Comparison of ENCODE assay signal across 26 mouse cellular contexts in the genomic region with DNA sequence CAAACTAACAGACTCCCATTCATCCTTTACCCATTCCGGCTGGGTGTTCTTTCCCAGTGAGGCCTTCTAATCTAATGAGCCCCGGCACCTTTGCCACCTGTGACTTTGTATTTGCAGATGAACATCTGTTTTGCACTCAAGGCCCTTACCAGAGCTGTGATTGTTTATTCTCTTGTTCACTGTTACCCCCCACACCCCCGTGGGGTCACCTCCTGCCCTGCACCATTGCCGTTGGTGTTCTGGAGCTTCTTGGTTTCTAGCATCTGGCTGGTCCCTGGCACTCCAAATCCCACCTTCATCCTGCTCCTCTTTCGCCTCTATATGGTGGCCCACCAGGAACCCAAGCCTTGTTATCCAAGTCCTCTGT. TPM values are rescaled to one million over a fixed set of nuclear protein-coding genes. Genes with fewer than 3 reads are reported as not detected.
A peak's percentile ranks its signal among the peaks of the same experiment; 100 is the strongest.
DNase-seq lines count a peak whose midpoint lies in the region; ATAC-seq and TF ChIP-seq lines count a peak whose summit lies in the region.
"Had no signal": no experiment of that assay in that cellular context is flagged by ENCODE, and none has a peak within 500 bp of the region (broad histone marks: within the 10 kb centered on the region; RNA-seq: fewer than 3 reads in every experiment).

No protein-coding gene starts in this region.

- 79% methylated on average over 5 of the region's 5 CpGs for WGBS in heart, embryonic 12.5 days
- WGBS in limb, embryonic 11.5 days: 71% methylated on average over 5 of the region's 5 CpGs
- 83% methylated on average over 5 of the region's 5 CpGs for WGBS in limb, embryonic 10.5 days
- 49% methylated on average over 5 of the region's 5 CpGs for WGBS in small intestine, adult 2 months

- H3K27ac ChIP-seq in heart, embryonic 12.5 days (ENCODE audit: poor library complexity, severe bottlenecking): no peak overlapping the region
- H3K27ac ChIP-seq in limb, embryonic 11.5 days (replicated peaks; ENCODE audit: low read depth, low read length): no peak overlapping the region
- H3K27ac ChIP-seq in limb, embryonic 10.5 days: no peak overlapping the region
- H3K27ac ChIP-seq in small intestine, adult 2 months (ENCODE audit: insufficient read depth, low read depth, low read length): peak overlapping the region; percentile 4; the same call in 1 of the 2 replicates
- H3K27ac ChIP-seq: hindbrain, embryonic 10.5 days; hindbrain, postnatal 0 days; left cerebral cortex, adult 2 months; macrophage had no signal

- H3K9ac ChIP-seq in heart, embryonic 12.5 days: no peak overlapping the region
- no peak overlapping the region for H3K9ac ChIP-seq in limb, embryonic 11.5 days (ENCODE audit: low read length)
- H3K9ac ChIP-seq: liver, postnatal 0 days had no signal

- no peak overlapping the region for H3K4me3 ChIP-seq in heart, embryonic 12.5 days
- no peak overlapping the region for H3K4me3 ChIP-seq in limb, embryonic 11.5 days (ENCODE audit: low read depth, low read length)
- no peak overlapping the region for H3K4me3 ChIP-seq in limb, embryonic 10.5 days
- no peak overlapping the region for H3K4me3 ChIP-seq in small intestine, adult 2 months (ENCODE audit: low read depth, low read length)
- H3K4me3 ChIP-seq: hindbrain, embryonic 10.5 days; left cerebral cortex, adult 2 months had no signal

- H3K4me2 ChIP-seq in heart, embryonic 12.5 days: no peak overlapping the region
- H3K4me2 ChIP-seq in limb, embryonic 11.5 days (ENCODE audit: low read depth, severe bottlenecking): no peak overlapping the region
- H3K4me2 ChIP-seq: midbrain, embryonic 11.5 days had no signal

- 0 out of 2 replicates have a peak, but pooled peaks cover 7% of the 10 kb centered on the region for H3K27me3 ChIP-seq in heart, embryonic 12.5 days (replicated peaks)
- H3K27me3 ChIP-seq in limb, embryonic 11.5 days (ENCODE audit: control insufficient read depth, insufficient read depth, low read length): no peaks in the 10 kb centered on the region
- H3K27me3 ChIP-seq in limb, embryonic 10.5 days (ENCODE audit: low read depth, poor library complexity, severe bottlenecking): peaks cover 36% of the 10 kb centered on the region
- H3K27me3 ChIP-seq in small intestine, adult 2 months (ENCODE audit: control insufficient read depth, insufficient read depth, low read length): no peaks in the 10 kb centered on the region

- DNase-seq in heart, adult 11 months: peak; percentile 80
- DNase-seq in limb, embryonic 11.5 days (ENCODE audit: low spot score): peak; percentile 31
- DNase-seq in limb, embryonic 10.5 days (ENCODE audit: low spot score): no peak
- peak; percentile 25 for DNase-seq in forelimb bud, embryonic 11.5 days (ENCODE audit: low read depth, low spot score)
- no peak for DNase-seq in gastrocnemius, postnatal 4 days (ENCODE audit: low spot score in 2 of 2)
- DNase-seq: adrenal gland, postnatal 25 days; cerebellum, adult 8-10 months; gastrocnemius, postnatal 14 days; kidney, adult 8-10 months; liver, postnatal 0 days; thymus, postnatal 25 days had no signal

- no peaks in the 10 kb centered on the region for H3K36me3 ChIP-seq in heart, embryonic 12.5 days
- no peaks in the 10 kb centered on the region for H3K36me3 ChIP-seq in limb, embryonic 11.5 days (ENCODE audit: control insufficient read depth, insufficient read depth, low read length)
- H3K36me3 ChIP-seq in limb, embryonic 10.5 days: no peaks in the 10 kb centered on the region
- no peaks in the 10 kb centered on the region for H3K36me3 ChIP-seq in small intestine, adult 2 months (ENCODE audit: control insufficient read depth, insufficient read depth, low read length)
- H3K36me3 ChIP-seq: hindbrain, embryonic 10.5 days had no signal

- peaks cover 22% of the 10 kb centered on the region for H3K4me1 ChIP-seq in heart, embryonic 12.5 days (replicated peaks)
- H3K4me1 ChIP-seq in limb, embryonic 11.5 days (ENCODE audit: control insufficient read depth, insufficient read depth, low read length): peaks cover 8% of the 10 kb centered on the region; the same call in 1 of the 2 replicates
- H3K4me1 ChIP-seq in limb, embryonic 10.5 days: peaks cover 22% of the 10 kb centered on the region
- peaks cover 20% of the 10 kb centered on the region for H3K4me1 ChIP-seq in small intestine, adult 2 months (ENCODE audit: control insufficient read depth, insufficient read depth, insufficient read length, low read length)
- H3K4me1 ChIP-seq: hindbrain, embryonic 10.5 days had no signal

- TF ChIP-seq CTCF in small intestine, adult 2 months (IDR thresholded peaks at IDR 0.05; ENCODE audit: extremely low read depth, insufficient read length, insufficient replicate concordance, low read depth, low read length): no peak

- no peaks in the 10 kb centered on the region for H3K9me3 ChIP-seq in heart, embryonic 12.5 days (replicated peaks)
- H3K9me3 ChIP-seq in limb, embryonic 11.5 days (ENCODE audit: control insufficient read depth, low read length): no peaks in the 10 kb centered on the region
- H3K9me3 ChIP-seq in limb, embryonic 10.5 days (replicated peaks): no peaks in the 10 kb centered on the region
- H3K9me3 ChIP-seq: hindbrain, embryonic 10.5 days had no signal

- ATAC-seq in heart, embryonic 12.5 days (ENCODE audit: insufficient number of reproducible peaks, low FRiP score): no peak
- no peak for ATAC-seq in limb, embryonic 11.5 days (ENCODE audit: insufficient number of reproducible peaks, low FRiP score, low TSS enrichment, low read depth)
- ATAC-seq in activated CD4-positive, CD25-positive, alpha-beta regulatory T cell, adult 4 months: no peak
- ATAC-seq: forebrain, embryonic 16.5 days; hindbrain, postnatal 0 days; liver, postnatal 0 days had no signal

- TF ChIP-seq POLR2A in small intestine, adult 2 months (IDR thresholded peaks at IDR 0.05; ENCODE audit: low read depth, low read length): no peak

RNA-seq across cellular contexts. Expression of a gene that starts 6.7 kb away (rescaled TPM):
- 0.93 and 1.4 TPM in 2 replicates for polyA plus RNA-seq in heart, embryonic 12.5 days (2016; fragmentation: Nextera tagmentation; extraction: Ambion mirVana)
- not detected in 2 replicates for polyA plus RNA-seq in limb, embryonic 11.5 days (2014; fragmentation: Nextera tagmentation; extraction: Ambion mirVana)
- not detected in 2 replicates for polyA plus RNA-seq in limb, embryonic 10.5 days (2016; fragmentation: Nextera tagmentation; extraction: Ambion mirVana)
- 11.5 and 20.5 TPM in 2 replicates for polyA plus RNA-seq in small intestine, adult 2 months (2012; rRNA removed)
- under 1 TPM in 1 of 2 experiments, not detected in 1; 0.38 TPM for polyA plus RNA-seq in activated CD4-positive, CD25-positive, alpha-beta regulatory T cell, adult 4 months (2017; shearing (Covaris generic))
- not detected for total RNA-seq in gastrocnemius, postnatal 4 days (2021)
- total RNA-seq: adrenal gland, postnatal 25 days; hindbrain, postnatal 0 days; layer of hippocampus, postnatal 10 days; left cerebral cortex, postnatal 36 days; liver, adult 2 months; midbrain, postnatal 0 days; neutrophil, adult 5-6 weeks had no signal
- polyA plus RNA-seq: brain, embryonic 14.5 days; forebrain, embryonic 16.5 days; hindbrain, embryonic 10.5 days; hindbrain, postnatal 0 days; midbrain, embryonic 11.5 days; midbrain, postnatal 0 days had no signal

Comparison
In these comparisons a context has a peak if more than half of its experiments do, and no peak if none do; other contexts are left out.
1. DNase-seq: peak in heart, adult 11 months (single experiment), limb, embryonic 11.5 days (single experiment) and forelimb bud, embryonic 11.5 days (single experiment); none in limb, embryonic 10.5 days (single experiment) and gastrocnemius, postnatal 4 days (0 of 2).